Mouse (Mus musculus): ENCODE measurements around the gene Galr2. TPM values are rescaled to one million over a fixed set of nuclear protein-coding genes. Genes with fewer than 3 reads are reported as not detected.

Galr2 gene
- total RNA-seq, 1 experiment from 2014 or later = not detected

DNA sequence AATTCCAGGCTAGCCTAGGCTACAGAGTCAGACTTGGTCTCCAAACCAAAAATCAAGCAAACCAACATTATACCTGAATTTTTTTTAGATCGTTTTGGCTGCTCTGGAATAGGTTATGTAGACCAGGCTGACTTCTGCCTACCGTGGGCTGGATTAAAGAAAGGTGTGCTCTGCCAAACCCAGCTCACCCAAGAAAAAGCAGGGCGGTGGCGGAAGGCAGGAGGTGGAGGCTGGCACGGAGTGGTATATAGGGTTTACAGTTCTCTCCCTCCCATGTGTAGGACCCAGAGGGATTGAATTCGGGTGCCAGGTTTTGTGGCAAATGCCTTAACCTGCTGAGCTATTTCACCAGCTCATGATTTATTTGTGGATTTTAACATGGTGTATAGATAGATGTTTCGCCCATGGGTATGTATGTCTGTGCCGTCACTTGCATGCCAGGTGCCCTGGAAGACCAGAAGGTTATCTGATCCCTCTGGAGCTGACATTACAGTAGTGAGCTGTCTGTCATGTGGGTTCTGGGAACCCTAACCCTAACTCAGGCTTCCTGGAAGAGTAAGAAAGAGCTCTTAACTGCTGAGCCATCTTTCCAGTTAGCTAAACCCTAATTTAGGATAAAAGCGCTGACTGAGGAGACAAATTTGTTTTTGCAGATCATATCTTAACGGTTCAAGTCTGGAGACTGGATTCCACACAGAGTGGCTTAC, 26.4 kb downstream of the Galr2 start, which contains the start of gene Exoc7:
TSS of gene Exoc7 (minus strand) at position 215 of the 707 bp plus-strand sequence.
- no peak for DNase-seq

GRCm38 (mm10) chr11:116307762-116308531, 27.2 kb downstream of the Galr2 start:
- DNase-seq = no peak

GRCm38 (mm10) chr11:116309601-116310000, 28.9 kb downstream of the Galr2 start:
- DNase-seq = no peak

GRCm38 (mm10) chr11:116311169-116311568, 30.4 kb downstream of the Galr2 start:
- no peak for DNase-seq

GRCm38 (mm10) chr11:116312359-116312758, 31.6 kb downstream of the Galr2 start:
- no peak for DNase-seq

GRCm38 (mm10) chr11:116318719-116319659, 38.2 kb downstream of the Galr2 start:
- DNase-seq = peak; percentile 95

DNA sequence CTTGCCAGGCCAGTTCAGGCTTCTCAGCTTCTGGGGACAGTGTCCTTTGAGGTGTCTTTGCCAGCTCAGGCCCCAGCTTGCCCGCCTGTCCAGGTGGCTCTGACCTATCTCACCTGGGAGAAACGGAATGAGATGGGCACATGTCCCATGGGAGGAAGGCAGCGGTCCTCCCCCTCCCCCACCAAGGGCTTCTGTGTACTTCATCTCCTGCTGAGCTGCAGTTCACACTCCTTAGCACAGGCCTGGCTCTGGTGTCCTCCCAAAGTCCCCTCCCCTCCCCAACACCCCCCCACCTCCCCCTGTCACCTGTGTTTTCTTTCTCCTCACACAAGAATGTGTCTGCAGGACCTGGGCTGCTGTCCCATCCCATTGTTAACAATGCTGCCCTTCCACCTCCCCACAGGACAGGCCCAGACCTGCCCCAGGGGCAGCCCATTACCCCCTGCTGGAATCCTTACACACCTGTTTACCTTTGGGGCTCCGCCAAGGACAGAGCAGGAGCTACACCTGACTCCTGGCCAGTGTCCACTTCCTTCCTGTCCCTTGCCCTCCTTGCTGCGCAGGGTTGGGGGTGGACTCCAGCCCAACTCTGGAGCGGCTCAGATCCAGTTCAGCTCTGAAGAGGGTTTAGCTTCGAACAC, 46.3 kb downstream of the Galr2 start:
- no peak for DNase-seq

DNA sequence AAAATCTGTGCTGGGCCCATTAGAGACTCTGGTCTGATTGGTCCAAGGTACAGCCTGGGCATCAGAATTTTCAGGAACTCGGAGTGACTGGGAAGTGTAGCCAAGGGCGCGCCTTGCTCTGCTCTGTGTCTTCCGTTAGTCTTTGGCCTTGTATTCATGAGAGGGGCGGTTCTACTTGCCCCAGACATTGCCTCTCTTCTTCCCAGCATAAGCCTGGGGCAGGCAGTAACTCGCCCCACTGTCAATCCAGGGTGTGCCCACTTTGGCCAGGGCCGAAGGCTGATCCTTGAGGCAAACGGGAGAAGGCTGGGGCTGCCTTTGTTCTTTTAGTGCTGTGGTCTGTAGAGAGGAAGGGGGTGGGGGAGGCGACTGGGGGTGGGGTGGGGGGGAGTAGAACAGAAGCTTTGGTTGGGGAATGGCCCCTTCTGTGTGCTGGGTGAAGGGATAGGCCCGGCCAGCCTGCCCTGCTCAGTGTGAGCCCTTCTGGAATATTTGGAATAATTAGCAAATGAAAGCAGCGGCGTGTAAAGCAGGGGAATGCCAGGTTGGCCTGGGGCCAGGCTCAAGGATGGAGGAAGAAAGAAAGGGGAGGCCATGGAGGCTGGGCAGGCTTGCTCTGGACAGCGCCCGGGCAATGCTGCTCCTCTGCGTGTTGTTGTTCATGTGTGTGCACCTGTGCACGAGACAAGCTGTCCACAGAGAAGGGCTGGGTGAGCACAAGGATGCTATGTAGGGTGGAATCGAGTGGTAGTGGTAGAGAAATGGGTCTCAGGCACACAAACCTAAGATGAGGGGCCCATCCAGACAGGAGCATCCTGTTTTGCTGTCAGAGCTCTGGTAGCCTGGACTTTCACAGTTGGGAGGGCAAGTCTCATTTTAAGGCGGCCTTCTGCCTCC, 48.8 kb downstream of the Galr2 start:
- DNase-seq = no peak

- DNase-seq = no peak
Observed at GRCm38 (mm10) chr11:116330211-116330518, 49.4 kb downstream of the Galr2 start.

GRCm38 (mm10) chr11:116332232-116332982, 51.7 kb downstream of the Galr2 start:
- DNase-seq = peak; percentile 45

- no peak for DNase-seq
Observed at GRCm38 (mm10) chr11:116332983-116333270, 52.2 kb downstream of the Galr2 start.

Other genes starting within 250 kb of the Galr2 start
- 0.74 and 4.0 TPM in 2 replicates for gene Unc13d, start 203.0 kb upstream of the Galr2 start, total RNA-seq (2021)
- gene Wbp2, start 193.9 kb upstream of the Galr2 start, total RNA-seq (2021) = 121 and 127 TPM in 2 replicates
- 19.9 and 23.6 TPM in 2 replicates for gene Trim47, start 153.7 kb upstream of the Galr2 start, total RNA-seq (2021)
- gene Trim65, start 149.8 kb upstream of the Galr2 start, total RNA-seq (2021) = 8.6 and 10.2 TPM in 2 replicates
- gene Mrpl38, start 142.1 kb upstream of the Galr2 start, total RNA-seq (2021) = 90.7 and 95.0 TPM in 2 replicates
- gene Fbf1, start 112.8 kb upstream of the Galr2 start, total RNA-seq (2021) = 28.1 and 31.0 TPM in 2 replicates
- gene Ten1, start 82.1 kb upstream of the Galr2 start, total RNA-seq (2021) = 16.7 and 20.0 TPM in 2 replicates
- 150 and 199 TPM in 2 replicates for gene Acox1, start 81.9 kb upstream of the Galr2 start, total RNA-seq (2021)
- 1.3 and 1.7 TPM in 2 replicates for gene Evpl, start 42.9 kb upstream of the Galr2 start, total RNA-seq (2021)
- gene Srp68, start 6.7 kb upstream of the Galr2 start, total RNA-seq (2021) = 63.1 and 70.4 TPM in 2 replicates
- 50.5 and 62.8 TPM in 2 replicates for gene Exoc7, start 26.3 kb downstream of the Galr2 start, total RNA-seq (2021)
- 0.23 and 0.30 TPM in 2 replicates for gene Foxj1, start 54.5 kb downstream of the Galr2 start, total RNA-seq (2021)
- 8.6 and 10.1 TPM in 2 replicates for gene Rnf157, start 132.1 kb downstream of the Galr2 start, total RNA-seq (2021)
- 36.4 and 38.8 TPM in 2 replicates for gene Ubald2, start 153.2 kb downstream of the Galr2 start, total RNA-seq (2021)
- not detected in 2 replicates for gene Qrich2, start 185.3 kb downstream of the Galr2 start, total RNA-seq (2021)
- gene Prpsap1, start 213.3 kb downstream of the Galr2 start, total RNA-seq (2021) = 81.1 and 81.8 TPM in 2 replicates
- gene Sphk1, start 250.0 kb downstream of the Galr2 start, total RNA-seq (2021) = 2.3 and 3.5 TPM in 2 replicates